ENCODE assay signal across 8 mouse cellular contexts in the genomic region with DNA sequence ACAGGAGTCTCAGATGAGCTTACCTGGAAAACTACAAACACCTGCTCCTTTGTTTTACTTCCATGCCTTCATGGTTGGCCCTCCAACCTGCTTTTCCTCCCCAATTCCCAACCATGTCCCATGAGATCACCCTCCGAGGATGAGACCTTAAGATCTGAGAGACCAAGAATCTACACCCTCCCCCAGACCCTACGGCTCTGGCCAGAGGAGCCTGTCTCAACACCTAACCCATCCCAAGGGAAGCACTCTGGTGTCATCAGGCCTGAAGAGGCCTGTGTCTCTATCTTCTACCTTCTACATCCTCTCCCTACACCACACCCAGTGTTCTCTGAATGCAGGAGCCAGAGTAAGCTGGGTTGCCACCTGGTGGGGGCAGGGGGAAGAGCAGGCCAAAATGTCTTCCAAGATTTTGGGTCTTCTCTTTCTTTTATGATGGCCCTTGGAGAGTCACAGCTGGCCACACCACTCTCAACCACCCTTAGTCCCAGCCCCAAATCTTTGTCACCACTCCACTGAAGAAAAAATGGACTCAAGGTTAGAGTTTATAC. TPM values are rescaled to one million over a fixed set of nuclear protein-coding genes. Genes with fewer than 3 reads are reported as not detected.
DNase-seq lines count a peak whose midpoint lies in the region; ATAC-seq and TF ChIP-seq lines count a peak whose summit lies in the region.

No protein-coding gene starts in this region.

- intact Hi-C loops in left cerebral cortex, postnatal 36 days (cut with DNase I) = no loop called here

- peak; percentile 80 for TF ChIP-seq CTCF in midbrain, postnatal 0 days (IDR thresholded peaks at IDR 0.05)

- no peak overlapping the region for H3K4me3 ChIP-seq in midbrain, postnatal 0 days (ENCODE audit: low read depth, low read length)

- H3K9me3 ChIP-seq in midbrain, postnatal 0 days (ENCODE audit: low read length) = no peaks in the 10 kb centered on the region

- ATAC-seq in frontal cortex, adult (ENCODE audit: low TSS enrichment) = peak; percentile 57; the same call in 1 of the 2 replicates
- ATAC-seq in midbrain, postnatal 0 days (ENCODE audit: low FRiP score) = no peak

- no peak overlapping the region for H3K4me2 ChIP-seq in midbrain, postnatal 0 days (ENCODE audit: low read depth, low read length, poor library complexity, severe bottlenecking)

- no peaks in the 10 kb centered on the region for H3K27me3 ChIP-seq in midbrain, postnatal 0 days (ENCODE audit: insufficient read depth, low read length)

- no peaks in the 10 kb centered on the region for H3K4me1 ChIP-seq in midbrain, postnatal 0 days (ENCODE audit: insufficient read depth, low read length)

- H3K9ac ChIP-seq in midbrain, postnatal 0 days (replicated peaks; ENCODE audit: low read length, poor library complexity, severe bottlenecking) = no peak overlapping the region

- DNase-seq in frontal cortex, postnatal 14 days (ENCODE audit: low spot score in 2 of 2) = no peak
- DNase-seq in right cerebral cortex, postnatal 4 days = peak; percentile 46
- no peak for DNase-seq in right cerebral cortex, postnatal 25 days
- DNase-seq in embryo, embryonic 10.5 days (ENCODE audit: low spot score) = peak; percentile 60
- DNase-seq in midbrain, postnatal 0 days (ENCODE audit: low spot score) = peak; percentile 51
- DNase-seq in gastrocnemius, adult 18-20 months (ENCODE audit: low spot score) = no peak
- no peak for DNase-seq in left cerebral cortex, postnatal 36 days (ENCODE audit: low spot score in 2 of 2)

- H3K27ac ChIP-seq in midbrain, postnatal 0 days (ENCODE audit: low read depth, low read length) = no peak overlapping the region

- peaks cover 28% of the 10 kb centered on the region for H3K36me3 ChIP-seq in midbrain, postnatal 0 days (ENCODE audit: insufficient read depth, low read length)

- 98% methylated on average over 2 of the region's 2 CpGs for WGBS in midbrain, postnatal 0 days

RNA-seq across cellular contexts. Expression of gene Akap1, which starts 34.1 kb away (rescaled TPM):
- 48.2 and 56.6 TPM in 2 replicates for total RNA-seq in midbrain, postnatal 0 days (2014; rRNA removed)
- polyA plus RNA-seq in midbrain, postnatal 0 days (2015; fragmentation: Nextera tagmentation; extraction: Ambion mirVana) = 24.4 and 24.7 TPM in 2 replicates
- total RNA-seq in gastrocnemius, adult 18-20 months (2021) = 10 to 100 TPM; 54.5 to 82.7 TPM
- 10 to 100 TPM; 41.6 to 43.1 TPM for total RNA-seq in left cerebral cortex, postnatal 36 days (2021)

Comparison
In these comparisons a context has a peak if more than half of its experiments do, and no peak if none do; other contexts are left out.
1. DNase-seq: peak in right cerebral cortex, postnatal 4 days (single experiment), embryo, embryonic 10.5 days (single experiment) and midbrain, postnatal 0 days (single experiment); none in frontal cortex, postnatal 14 days (0 of 2), right cerebral cortex, postnatal 25 days (single experiment), gastrocnemius, adult 18-20 months (single experiment) and left cerebral cortex, postnatal 36 days (0 of 2).